Mouse (Mus musculus) kidney, embryonic 14.5 days (tissue): Measurements from ENCODE around the gene Wdr45b. TPM values are rescaled to one million over a fixed set of nuclear protein-coding genes. Genes with fewer than 3 reads are reported as not detected.

Experiments
- ATAC-seq: fragments of 200-750 bp; cut with Nextera tagmentation; 2 replicates; pipeline ENCODE4 v1.8.0; 2017; ENCODE audit warnings: moderate number of reproducible peaks, mild to moderate bottlenecking, moderate TSS enrichment, moderate library complexity; ENCODE audit not compliant: low FRiP score, low TSS enrichment
- H3K27ac ChIP-seq: fragments of 300-500 bp; sonication (generic); 2 replicates; pipeline ENCODE4 v1.5.1; 2014; ENCODE audit warnings: low read depth, mild to moderate bottlenecking, low read length, moderate library complexity, mixed read lengths
- H3K27me3 ChIP-seq: fragments of 300-500 bp; sonication (generic); 2 replicates; pipeline ENCODE4 v1.6.1; 2014; ENCODE audit warnings: mild to moderate bottlenecking, low read length; ENCODE audit not compliant: control insufficient read depth, insufficient read depth
- H3K36me3 ChIP-seq: fragments of 300-500 bp; sonication (generic); 2 replicates; pipeline ENCODE4 v1.6.1; 2014; ENCODE audit warnings: low read length, mixed read lengths; ENCODE audit not compliant: control insufficient read depth, insufficient read depth
- H3K4me1 ChIP-seq: fragments of 300-500 bp; sonication (generic); 2 replicates; pipeline ENCODE4 v1.6.1; 2014; ENCODE audit warnings: low read length, mixed read lengths; ENCODE audit not compliant: control insufficient read depth, insufficient read depth
- H3K4me2 ChIP-seq: fragments of 300-500 bp; sonication (generic); replicated peaks from 2 replicates; pipeline ENCODE4 v1.6.1; 2014; ENCODE audit warnings: low read depth, mild to moderate bottlenecking, low read length
- H3K4me3 ChIP-seq: fragments of 300-500 bp; sonication (generic); 2 replicates; pipeline ENCODE4 v1.5.1; 2014; ENCODE audit warnings: mild to moderate bottlenecking, low read length
- H3K9ac ChIP-seq: fragments of 300-500 bp; sonication (generic); 2 replicates; pipeline ENCODE4 v1.6.1; 2014; ENCODE audit warnings: low read depth, mild to moderate bottlenecking, low read length, moderate library complexity
- H3K9me3 ChIP-seq: fragments of 300-500 bp; sonication (generic); 2 replicates; pipeline ENCODE4 v1.6.1; 2016; ENCODE audit warnings: low read length; ENCODE audit not compliant: control insufficient read depth
- WGBS: fragments of 180-500 bp; shearing (Covaris S2); extraction: QIAGEN DNeasy Blood & Tissue Kit; methylation state at CpG from one replicate; pipeline ENCODE4 v1.1.7; 2014; 5-methylcytosine and 5-hydroxymethylcytosine counted together
- polyA plus RNA-seq: library from polyadenylated mRNA; unstranded; fragments of >200 nt; fragmentation: Nextera tagmentation; extraction: Ambion mirVana; gene quantifications from 2 replicates; pipeline ENCODE4 v1.2.1, GENCODE M21; 2014

Wdr45b gene
- polyA plus RNA-seq, 1 experiment from 2014 or later, result 101 TPM

- Histone ChIP-seq H3K9ac (no peak overlapping the region), H3K27me3 (no peaks in the 10 kb centered on the region), H3K36me3 (peaks cover 83% of the 10 kb centered on the region), H3K9me3 (peaks cover 3% of the 10 kb centered on the region; the same call in 1 of the 2 replicates), H3K4me3 (no peak overlapping the region), H3K27ac (no peak overlapping the region), H3K4me2 (no peak overlapping the region), H3K4me1 (no peaks in the 10 kb centered on the region)
- no peak for ATAC-seq
- WGBS, result 95% methylated on average over 6 of the region's 6 CpGs
Observed at GRCm38 (mm10) chr11:121305371-121305770, 48.9 kb downstream of the Wdr45b start.

- peaks cover 84% of the 10 kb centered on the region for H3K36me3 ChIP-seq
- H3K27ac ChIP-seq, result no peak overlapping the region
- no peaks in the 10 kb centered on the region for H3K9me3 ChIP-seq
- H3K4me2 ChIP-seq, result no peak overlapping the region
- no peaks in the 10 kb centered on the region for H3K27me3 ChIP-seq
- no peaks in the 10 kb centered on the region for H3K4me1 ChIP-seq
- H3K4me3 ChIP-seq, result no peak overlapping the region
- H3K9ac ChIP-seq, result no peak overlapping the region
- 75% methylated on average over 9 of the region's 9 CpGs for WGBS
- ATAC-seq, result no peak
Observed at GRCm38 (mm10) chr11:121300265-121300664, 54.0 kb downstream of the Wdr45b start.

GRCm38 (mm10) chr11:121298493-121298892, 55.8 kb downstream of the Wdr45b start:
- no peaks in the 10 kb centered on the region for H3K4me1 ChIP-seq
- H3K4me3 ChIP-seq, result no peak overlapping the region
- WGBS, result 84% methylated on average over 8 of the region's 8 CpGs
- H3K9ac ChIP-seq, result no peak overlapping the region
- ATAC-seq, result no peak
- peaks cover 78% of the 10 kb centered on the region for H3K36me3 ChIP-seq
- no peak overlapping the region for H3K4me2 ChIP-seq
- H3K27ac ChIP-seq, result no peak overlapping the region
- H3K9me3 ChIP-seq, result no peaks in the 10 kb centered on the region
- no peaks in the 10 kb centered on the region for H3K27me3 ChIP-seq

GRCm38 (mm10) chr11:121294771-121295170, 59.5 kb downstream of the Wdr45b start:
- WGBS, result 91% methylated on average over 5 of the region's 5 CpGs
- H3K36me3 ChIP-seq, result peaks cover 76% of the 10 kb centered on the region
- H3K4me3 ChIP-seq, result no peak overlapping the region
- no peaks in the 10 kb centered on the region for H3K27me3 ChIP-seq
- H3K9me3 ChIP-seq, result no peaks in the 10 kb centered on the region
- ATAC-seq, result no peak
- no peak overlapping the region for H3K9ac ChIP-seq
- no peaks in the 10 kb centered on the region for H3K4me1 ChIP-seq
- no peak overlapping the region for H3K4me2 ChIP-seq
- no peak overlapping the region for H3K27ac ChIP-seq

GRCm38 (mm10) chr11:121289859-121290258, 64.4 kb downstream of the Wdr45b start:
- H3K36me3 ChIP-seq, result peaks cover 83% of the 10 kb centered on the region
- no peak overlapping the region for H3K4me3 ChIP-seq
- H3K4me1 ChIP-seq, result no peaks in the 10 kb centered on the region
- H3K27me3 ChIP-seq, result no peaks in the 10 kb centered on the region
- H3K9me3 ChIP-seq, result no peaks in the 10 kb centered on the region
- H3K9ac ChIP-seq, result no peak overlapping the region
- WGBS, result 94% methylated on average over 3 of the region's 3 CpGs
- no peak overlapping the region for H3K27ac ChIP-seq
- no peak overlapping the region for H3K4me2 ChIP-seq
- no peak for ATAC-seq

GRCm38 (mm10) chr11:121282911-121283310, 71.3 kb downstream of the Wdr45b start:
- Histone ChIP-seq H3K9me3 (no peaks in the 10 kb centered on the region), H3K4me2 (no peak overlapping the region), H3K4me1 (no peaks in the 10 kb centered on the region), H3K27me3 (no peaks in the 10 kb centered on the region), H3K36me3 (peaks cover 37% of the 10 kb centered on the region), H3K27ac (no peak overlapping the region), H3K9ac (no peak overlapping the region), H3K4me3 (no peak overlapping the region)
- 75% methylated on average over 6 of the region's 6 CpGs for WGBS
- no peak for ATAC-seq

GRCm38 (mm10) chr11:121278011-121278410, 76.2 kb downstream of the Wdr45b start:
- Histone ChIP-seq H3K9me3 (no peaks in the 10 kb centered on the region), H3K9ac (no peak overlapping the region), H3K4me3 (no peak overlapping the region), H3K36me3 (peaks cover 11% of the 10 kb centered on the region; the same call in 1 of the 2 replicates), H3K4me2 (no peak overlapping the region), H3K27ac (no peak overlapping the region), H3K4me1 (no peaks in the 10 kb centered on the region), H3K27me3 (no peaks in the 10 kb centered on the region)
- WGBS, result 88% methylated on average over 3 of the region's 3 CpGs
- ATAC-seq, result no peak

- peaks cover 11% of the 10 kb centered on the region; the same call in 1 of the 2 replicates for H3K36me3 ChIP-seq
- H3K4me3 ChIP-seq, result no peak overlapping the region
- no peaks in the 10 kb centered on the region for H3K4me1 ChIP-seq
- no peak overlapping the region for H3K9ac ChIP-seq
- H3K9me3 ChIP-seq, result no peaks in the 10 kb centered on the region
- ATAC-seq, result no peak
- 90% methylated on average over 8 of the region's 8 CpGs for WGBS
- no peak overlapping the region for H3K27ac ChIP-seq
- no peaks in the 10 kb centered on the region for H3K27me3 ChIP-seq
- no peak overlapping the region for H3K4me2 ChIP-seq
Observed at GRCm38 (mm10) chr11:121277516-121277915, 76.7 kb downstream of the Wdr45b start.
